Mouse (Mus musculus): ENCODE measurements at regions not wholly inside any gene's neighbourhood (a gene's known extent, or its start where the extent isn't known, plus 50 kb on each side); places are given as distances from the start of the nearest gene placed in this dataset.

- no peak for TF ChIP-seq CTCF (IDR thresholded peaks at IDR 0.05; ENCODE audit: extremely low read depth, insufficient read length, insufficient replicate concordance, low read depth, low read length)
- TF ChIP-seq POLR2A (IDR thresholded peaks at IDR 0.05; ENCODE audit: low read depth, low read length) = no peak
These were observed 136.2 kb downstream of the Emp1 start for GRCm38 (mm10) chr6:135498592-135498991.

Data from small intestine, adult 2 months (tissue).